Mouse (Mus musculus) stomach, embryonic 15.5 days (tissue): ENCODE measurements around the gene Wwox. TPM values are rescaled to one million over a fixed set of nuclear protein-coding genes. Genes with fewer than 3 reads are reported as not detected.
"Not testable (repeated sequence)": the region's sequence is repeated elsewhere in the genome, so short reads cannot be mapped to it uniquely, and the experiment has no call there.

Experiments
- ATAC-seq: fragments of 200-750 bp; cut with Nextera tagmentation; 2 replicates; pipeline ENCODE4 v1.8.0; 2017; ENCODE audit warnings: low read depth, moderate number of reproducible peaks, moderate TSS enrichment; ENCODE audit not compliant: insufficient read depth, low FRiP score
- H3K27ac ChIP-seq: fragments of 300-500 bp; sonication (generic); 2 replicates; pipeline ENCODE4 v1.5.1; 2015; ENCODE audit warnings: mild to moderate bottlenecking, inconsistent platforms
- H3K27me3 ChIP-seq: fragments of 300-500 bp; sonication (generic); replicated peaks from 2 replicates; pipeline ENCODE4 v1.6.1; 2015; ENCODE audit warnings: inconsistent platforms
- H3K36me3 ChIP-seq: fragments of 300-500 bp; sonication (generic); 2 replicates; pipeline ENCODE4 v1.6.1; 2015; ENCODE audit warnings: inconsistent platforms
- H3K4me1 ChIP-seq: fragments of 300-500 bp; sonication (generic); 2 replicates; pipeline ENCODE4 v1.6.1; 2015; ENCODE audit warnings: inconsistent platforms
- H3K4me2 ChIP-seq: fragments of 300-500 bp; sonication (generic); 2 replicates; pipeline ENCODE4 v1.6.1; 2015; ENCODE audit warnings: mild to moderate bottlenecking, inconsistent platforms
- H3K4me3 ChIP-seq: fragments of 300-500 bp; sonication (generic); replicated peaks from 2 replicates; pipeline ENCODE4 v1.5.1; 2015; ENCODE audit warnings: inconsistent platforms
- H3K9ac ChIP-seq: fragments of 300-500 bp; sonication (generic); 2 replicates; pipeline ENCODE4 v1.6.1; 2015; ENCODE audit warnings: inconsistent platforms
- H3K9me3 ChIP-seq: fragments of 300-500 bp; sonication (generic); 2 replicates; pipeline ENCODE4 v1.6.1; 2016; ENCODE audit warnings: inconsistent platforms
- WGBS: fragments of 180-500 bp; shearing (Covaris S2); methylation state at CpG from one replicate; pipeline ENCODE4 v1.1.7; 2015; 5-methylcytosine and 5-hydroxymethylcytosine counted together
- polyA plus RNA-seq: library from polyadenylated mRNA; unstranded; fragments of >200 nt; fragmentation: Nextera tagmentation; extraction: Ambion mirVana; gene quantifications from 2 replicates; pipeline ENCODE4 v1.2.1, GENCODE M21; 2015

Wwox gene
- polyA plus RNA-seq, 1 experiment from 2014 or later = 12.2 TPM

DNA sequence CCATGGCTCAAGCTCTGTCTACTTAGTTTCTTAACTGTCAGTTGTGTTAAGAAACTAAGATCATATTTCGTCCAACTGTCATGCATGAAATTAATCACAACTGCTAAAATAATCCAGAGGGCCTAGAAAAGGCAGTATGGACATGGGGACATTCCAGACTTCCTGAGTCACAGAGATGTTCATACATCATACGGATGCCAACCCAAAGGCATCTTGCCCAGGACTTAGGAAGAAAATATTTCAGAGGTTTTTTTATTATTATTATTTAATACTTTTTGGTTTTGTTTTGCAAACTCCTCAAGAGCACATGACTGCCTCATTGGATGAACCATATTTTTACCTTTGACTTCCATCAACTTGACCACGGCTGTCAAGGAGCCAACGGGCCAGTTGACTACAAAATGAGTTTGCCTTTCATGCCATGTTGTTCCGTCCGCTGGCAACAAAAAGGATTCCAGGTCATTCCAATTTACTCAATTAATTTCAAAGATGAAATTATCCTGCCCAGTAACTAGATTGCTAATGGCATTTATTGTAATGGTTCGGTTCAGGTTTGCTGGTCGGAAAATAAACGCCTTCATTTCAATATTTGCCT is 367.5 kb downstream of the Wwox start:
- Histone ChIP-seq H3K4me2 (no peak overlapping the region), H3K9me3 (no peaks in the 10 kb centered on the region), H3K9ac (no peak overlapping the region), H3K27ac (no peak overlapping the region), H3K4me1 (no peaks in the 10 kb centered on the region), H3K27me3 (no peaks in the 10 kb centered on the region), H3K36me3 (no peaks in the 10 kb centered on the region), H3K4me3 (no peak overlapping the region)
- no peak for ATAC-seq
- WGBS = 92% methylated on average over 9 of the region's 9 CpGs

DNA sequence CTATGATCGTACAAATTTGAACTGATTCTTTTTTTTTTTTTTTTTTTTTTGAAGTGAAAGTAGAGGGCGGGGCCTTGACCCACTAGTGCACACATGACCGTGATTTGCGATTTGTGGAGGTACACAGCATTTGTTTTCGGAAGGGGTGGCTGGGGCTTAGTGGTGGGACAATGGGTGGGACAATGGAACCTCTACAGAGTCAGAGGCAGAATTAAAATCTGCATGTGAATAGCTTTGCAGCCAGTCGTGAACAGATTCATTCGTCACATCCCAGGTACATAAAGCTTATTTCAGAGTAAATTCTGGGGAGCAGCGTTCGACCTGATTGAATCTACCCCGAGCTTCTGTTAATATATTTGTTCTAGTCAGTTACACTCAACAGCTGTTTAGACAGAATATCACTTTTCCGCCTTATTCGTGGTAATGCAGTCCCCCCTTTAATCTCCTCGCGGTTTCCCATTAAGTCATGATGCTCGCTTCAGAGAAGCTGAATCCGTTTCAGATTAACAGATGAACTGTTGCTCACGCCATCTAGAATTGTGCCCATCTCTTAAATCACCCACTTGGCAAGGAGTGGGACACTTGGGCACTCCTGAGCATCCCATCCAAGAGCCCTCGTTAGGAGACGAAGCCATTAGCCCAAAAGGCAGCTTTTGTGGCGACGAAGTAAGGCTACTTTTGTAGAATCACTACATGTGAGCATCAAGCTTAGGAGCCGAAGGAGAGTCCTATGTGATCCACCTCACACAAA is 368.4 kb downstream of the Wwox start:
- no peak for ATAC-seq
- Histone ChIP-seq H3K4me2 (no peak overlapping the region), H3K36me3 (no peaks in the 10 kb centered on the region), H3K9me3 (no peaks in the 10 kb centered on the region), H3K4me1 (no peaks in the 10 kb centered on the region), H3K27ac (no peak overlapping the region), H3K27me3 (no peaks in the 10 kb centered on the region), H3K9ac (no peak overlapping the region), H3K4me3 (no peak overlapping the region)
- 85% methylated on average over 22 of the region's 22 CpGs for WGBS

DNA sequence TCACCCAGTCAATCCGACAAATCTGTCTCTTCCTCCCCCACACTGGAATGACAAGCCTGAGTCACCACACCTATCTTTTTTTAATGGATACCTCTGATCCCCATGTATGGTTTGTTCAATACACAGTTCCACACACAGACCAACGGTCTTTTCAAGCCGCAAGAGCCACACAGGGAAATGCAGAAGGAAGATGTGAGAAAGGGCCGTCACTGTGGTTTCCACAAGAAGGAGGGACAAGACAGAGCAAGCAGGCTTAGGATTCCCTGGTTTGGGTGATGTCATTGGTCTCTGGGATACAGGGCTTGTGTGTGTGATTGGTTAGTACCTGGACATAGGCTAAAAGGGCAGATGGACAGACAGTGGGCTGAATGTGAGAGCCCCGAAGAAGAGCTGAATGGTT is 371.0 kb downstream of the Wwox start:
- H3K4me1 ChIP-seq = no peaks in the 10 kb centered on the region
- no peak overlapping the region for H3K9ac ChIP-seq
- H3K27ac ChIP-seq = no peak overlapping the region
- no peak overlapping the region for H3K4me3 ChIP-seq
- H3K9me3 ChIP-seq = no peaks in the 10 kb centered on the region
- 83% methylated on average over 5 of the region's 5 CpGs for WGBS
- H3K27me3 ChIP-seq = no peaks in the 10 kb centered on the region
- no peaks in the 10 kb centered on the region for H3K36me3 ChIP-seq
- no peak for ATAC-seq
- H3K4me2 ChIP-seq = no peak overlapping the region

DNA sequence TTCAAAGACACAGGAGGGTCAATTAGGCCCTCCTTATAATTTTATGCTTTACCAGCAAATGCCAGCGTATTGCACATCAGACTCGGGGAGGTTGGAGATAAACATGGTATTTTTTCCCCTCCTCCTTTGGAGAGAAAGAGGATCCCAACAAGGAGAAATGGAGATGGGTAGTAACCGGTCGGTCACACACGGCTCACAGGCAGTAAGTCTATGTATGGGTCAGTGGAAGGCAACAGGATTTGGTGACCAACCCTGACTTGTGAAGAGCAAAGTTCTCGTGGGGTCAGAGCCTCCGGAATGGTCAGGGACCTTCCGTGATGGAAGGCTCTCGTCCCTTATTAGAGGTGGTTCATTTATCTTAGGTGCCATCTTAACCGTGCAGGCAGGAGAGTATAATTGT is 374.4 kb downstream of the Wwox start:
- no peak for ATAC-seq
- H3K9ac ChIP-seq = no peak overlapping the region
- H3K36me3 ChIP-seq = no peaks in the 10 kb centered on the region
- no peak overlapping the region for H3K27ac ChIP-seq
- no peak overlapping the region for H3K4me3 ChIP-seq
- H3K9me3 ChIP-seq = no peaks in the 10 kb centered on the region
- H3K27me3 ChIP-seq = no peaks in the 10 kb centered on the region
- no peak overlapping the region for H3K4me2 ChIP-seq
- whole genome bisulfite sequencing = 93% methylated on average over 10 of the region's 10 CpGs
- H3K4me1 ChIP-seq = no peaks in the 10 kb centered on the region

GRCm38 (mm10) chr8:114814769-114815736 is 375.6 kb downstream of the Wwox start:
- 43% methylated on average over 10 of the region's 10 CpGs for WGBS
- ATAC-seq = 0 out of 2 replicates have a peak, but pooled peaks have one; percentile 56
- no peak overlapping the region for H3K4me2 ChIP-seq

DNA sequence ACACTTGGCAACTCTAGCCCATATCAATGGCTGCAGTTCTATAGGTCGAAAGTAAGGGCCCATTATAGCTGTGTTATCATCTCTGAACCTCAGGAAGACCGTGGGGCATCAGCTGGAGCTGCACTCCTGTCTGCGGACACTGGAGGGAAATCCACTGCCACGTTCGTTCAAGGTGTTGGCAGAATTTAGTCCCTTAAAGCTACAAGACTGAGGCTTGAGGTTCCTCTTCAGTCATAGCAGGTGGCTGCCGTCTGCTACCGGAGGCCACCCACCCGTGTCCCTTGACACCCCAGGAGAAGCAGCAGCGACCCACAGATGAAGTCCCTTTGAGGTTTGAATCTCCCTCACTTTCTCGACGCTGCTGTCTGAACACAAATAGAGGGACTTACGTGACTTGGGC is 376.9 kb downstream of the Wwox start:
- H3K27ac ChIP-seq = no peak overlapping the region
- no peaks in the 10 kb centered on the region for H3K4me1 ChIP-seq
- no peaks in the 10 kb centered on the region for H3K36me3 ChIP-seq
- no peaks in the 10 kb centered on the region for H3K9me3 ChIP-seq
- no peak overlapping the region for H3K9ac ChIP-seq
- no peak overlapping the region for H3K4me2 ChIP-seq
- H3K27me3 ChIP-seq = no peaks in the 10 kb centered on the region
- no peak for ATAC-seq
- 69% methylated on average over 12 of the region's 12 CpGs for WGBS
- no peak overlapping the region for H3K4me3 ChIP-seq

More at GRCm38 (mm10) chr8:114814769-114815736, 375.6 kb downstream of the Wwox start:
- Histone ChIP-seq H3K4me3 (no peak overlapping the region), H3K36me3 (no peaks in the 10 kb centered on the region), H3K27me3 (no peaks in the 10 kb centered on the region), H3K9ac (no peak overlapping the region), H3K27ac (no peak overlapping the region), H3K4me1 (no peaks in the 10 kb centered on the region), H3K9me3 (no peaks in the 10 kb centered on the region)

GRCm38 (mm10) chr8:114816949-114817348 is 377.5 kb downstream of the Wwox start:
- no peak for ATAC-seq
- Histone ChIP-seq H3K4me3 (no peak overlapping the region), H3K36me3 (no peaks in the 10 kb centered on the region), H3K27me3 (no peaks in the 10 kb centered on the region), H3K9me3 (no peaks in the 10 kb centered on the region), H3K4me2 (no peak overlapping the region), H3K9ac (no peak overlapping the region), H3K27ac (no peak overlapping the region), H3K4me1 (no peaks in the 10 kb centered on the region)
- WGBS = 57% methylated on average over 4 of the region's 4 CpGs

GRCm38 (mm10) chr8:114821543-114821942 is 382.1 kb downstream of the Wwox start:
- Histone ChIP-seq H3K9me3 (no peaks in the 10 kb centered on the region), H3K4me1 (no peaks in the 10 kb centered on the region), H3K27ac (peak overlapping the region; percentile 11; the same call in 1 of the 2 replicates), H3K4me2 (no peak overlapping the region), H3K27me3 (no peaks in the 10 kb centered on the region), H3K4me3 (no peak overlapping the region), H3K36me3 (no peaks in the 10 kb centered on the region), H3K9ac (no peak overlapping the region)
- peak; percentile 75; the same call in 1 of the 2 replicates for ATAC-seq
- WGBS = 25% methylated on average over 8 of the region's 8 CpGs

- Histone ChIP-seq H3K4me2 (no peak overlapping the region), H3K27ac (no peak overlapping the region), H3K36me3 (no peaks in the 10 kb centered on the region), H3K9ac (no peak overlapping the region), H3K4me3 (no peak overlapping the region), H3K4me1 (no peaks in the 10 kb centered on the region), H3K9me3 (no peaks in the 10 kb centered on the region), H3K27me3 (no peaks in the 10 kb centered on the region)
- ATAC-seq = no peak
- 87% methylated on average over 8 of the region's 8 CpGs for WGBS
These were observed 386.0 kb downstream of the Wwox start for GRCm38 (mm10) chr8:114825460-114825859.

DNA sequence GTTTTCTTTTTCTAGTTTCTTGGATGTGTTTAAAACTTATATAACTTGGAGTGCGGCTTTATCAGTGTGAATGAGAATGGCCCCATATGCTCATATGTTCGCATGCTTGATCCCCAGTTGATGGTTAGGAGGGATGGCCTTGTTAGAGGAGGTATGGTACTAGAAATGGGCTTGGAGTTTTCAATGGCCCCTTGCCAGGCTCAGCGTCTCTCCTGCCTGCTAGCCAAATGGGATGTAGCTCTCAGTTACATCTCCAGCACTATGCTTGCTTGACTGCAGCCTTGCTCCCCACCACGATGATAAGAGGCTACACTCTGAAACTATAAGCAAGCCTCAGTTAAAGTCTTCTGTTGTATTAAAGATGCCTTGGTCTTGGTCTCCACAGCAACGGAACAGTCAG is 387.5 kb downstream of the Wwox start:
- Histone ChIP-seq H3K4me1 (no peaks in the 10 kb centered on the region), H3K9ac (no peak overlapping the region), H3K9me3 (no peaks in the 10 kb centered on the region), H3K27ac (no peak overlapping the region), H3K27me3 (no peaks in the 10 kb centered on the region), H3K36me3 (no peaks in the 10 kb centered on the region), H3K4me3 (no peak overlapping the region), H3K4me2 (no peak overlapping the region)
- WGBS = 78% methylated on average over 5 of the region's 5 CpGs
- ATAC-seq = no peak

- H3K9ac ChIP-seq, H3K4me3 ChIP-seq, H3K27me3 ChIP-seq, H3K4me1 ChIP-seq, ATAC-seq, H3K9me3 ChIP-seq, H3K36me3 ChIP-seq, H3K27ac ChIP-seq, H3K4me2 ChIP-seq: not testable (repeated sequence)
- WGBS = 73% methylated on average over 1 of the region's 1 CpGs
These were observed 388.4 kb downstream of the Wwox start for GRCm38 (mm10) chr8:114827810-114828209.

GRCm38 (mm10) chr8:114831595-114831994 is 392.1 kb downstream of the Wwox start:
- no peaks in the 10 kb centered on the region for H3K36me3 ChIP-seq
- WGBS = 59% methylated on average over 9 of the region's 9 CpGs
- ATAC-seq = no peak
- H3K4me3 ChIP-seq = no peak overlapping the region
- no peak overlapping the region for H3K4me2 ChIP-seq
- H3K27ac ChIP-seq = no peak overlapping the region
- H3K4me1 ChIP-seq = no peaks in the 10 kb centered on the region
- no peak overlapping the region for H3K9ac ChIP-seq
- no peaks in the 10 kb centered on the region for H3K9me3 ChIP-seq
- H3K27me3 ChIP-seq = no peaks in the 10 kb centered on the region
